Mouse (Mus musculus) lung, embryonic 16.5 days (tissue): ENCODE measurements around the gene Nlrp4f. TPM values are rescaled to one million over a fixed set of nuclear protein-coding genes. Genes with fewer than 3 reads are reported as not detected.

ENCODE experiments used
- ATAC-seq: fragments of 200-750 bp; cut with Nextera tagmentation; 2 replicates; pipeline ENCODE4 v1.8.0; 2017; ENCODE audit warnings: low read depth, mild to moderate bottlenecking, moderate library complexity
- H3K27ac ChIP-seq: fragments of 300-500 bp; sonication (generic); 2 replicates; pipeline ENCODE4 v1.5.1; 2014; ENCODE audit warnings: mild to moderate bottlenecking, control low read depth, low read length
- H3K27me3 ChIP-seq: fragments of 300-500 bp; sonication (generic); 2 replicates; pipeline ENCODE4 v1.6.1; 2014; ENCODE audit warnings: low read depth, low read length, mixed read lengths; ENCODE audit not compliant: control insufficient read depth, insufficient read depth
- H3K36me3 ChIP-seq: fragments of 300-500 bp; sonication (generic); 2 replicates; pipeline ENCODE4 v1.6.1; 2014; ENCODE audit warnings: low read length; ENCODE audit not compliant: control insufficient read depth, insufficient read depth
- H3K4me1 ChIP-seq: fragments of 300-500 bp; sonication (generic); replicated peaks from 2 replicates; pipeline ENCODE4 v1.6.1; 2014; ENCODE audit warnings: low read length, mixed read lengths; ENCODE audit not compliant: control insufficient read depth, insufficient read depth
- H3K4me2 ChIP-seq: fragments of 300-500 bp; sonication (generic); 2 replicates; pipeline ENCODE4 v1.6.1; 2014; ENCODE audit warnings: low read depth, low read length, control low read depth
- H3K4me3 ChIP-seq: fragments of 300-500 bp; sonication (generic); 2 replicates; pipeline ENCODE4 v1.5.1; 2014; ENCODE audit warnings: mild to moderate bottlenecking, low read length, control low read depth
- H3K9ac ChIP-seq: fragments of 300-500 bp; sonication (generic); 2 replicates; pipeline ENCODE4 v1.6.1; 2014; ENCODE audit warnings: low read length, control low read depth
- H3K9me3 ChIP-seq: fragments of 300-500 bp; sonication (generic); 2 replicates; pipeline ENCODE4 v1.6.1; 2016; ENCODE audit warnings: low read length; ENCODE audit not compliant: control insufficient read depth
- WGBS: fragments of 180-500 bp; shearing (Covaris S2); extraction: QIAGEN DNeasy Blood & Tissue Kit; methylation state at CpG from one replicate; pipeline ENCODE4 v1.1.7; 2014; 5-methylcytosine and 5-hydroxymethylcytosine counted together
- polyA plus RNA-seq: library from polyadenylated mRNA; unstranded; fragments of >200 nt; fragmentation: Nextera tagmentation; extraction: Ambion mirVana; gene quantifications from 2 replicates; pipeline ENCODE4 v1.2.1, GENCODE M21; 2015

The Nlrp4f gene
- polyA plus RNA-seq, 1 experiment from 2014 or later: not detected

DNA sequence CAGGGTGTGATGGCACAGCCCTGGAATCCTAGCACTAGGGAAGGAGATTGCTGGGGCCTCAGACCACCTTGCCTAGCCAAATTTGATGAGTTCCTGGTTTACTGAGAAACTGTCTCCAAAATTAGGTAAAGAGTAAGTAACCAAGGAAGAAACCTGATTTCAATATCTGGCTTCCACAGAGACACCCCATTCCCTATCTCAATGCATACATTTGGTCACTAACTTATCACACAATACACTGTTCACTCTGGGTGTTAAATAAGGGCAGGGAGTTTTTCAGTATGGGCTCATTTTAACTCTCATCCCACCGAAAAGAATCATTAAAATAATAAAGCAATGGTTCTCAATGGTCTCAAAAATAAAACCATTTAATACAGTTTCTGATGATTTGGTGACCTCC lies 5.1 kb downstream of the Nlrp4f start:
- Histone ChIP-seq H3K27ac (no peak overlapping the region), H3K27me3 (no peaks in the 10 kb centered on the region), H3K9me3 (no peaks in the 10 kb centered on the region), H3K9ac (no peak overlapping the region), H3K4me2 (no peak overlapping the region), H3K4me3 (no peak overlapping the region), H3K36me3 (no peaks in the 10 kb centered on the region), H3K4me1 (no peaks in the 10 kb centered on the region)
- no peak for ATAC-seq
- 65% methylated on average over 1 of the region's 1 CpGs for WGBS

GRCm38 (mm10) chr13:65176472-65177091 lies 29.2 kb downstream of the Nlrp4f start:
- Histone ChIP-seq H3K4me3 (no peak overlapping the region), H3K4me2 (no peak overlapping the region), H3K4me1 (no peaks in the 10 kb centered on the region), H3K9me3 (no peaks in the 10 kb centered on the region), H3K9ac (no peak overlapping the region), H3K27ac (no peak overlapping the region), H3K27me3 (no peaks in the 10 kb centered on the region), H3K36me3 (no peaks in the 10 kb centered on the region)
- 51% methylated on average over 15 of the region's 15 CpGs for WGBS
- no peak for ATAC-seq

DNA sequence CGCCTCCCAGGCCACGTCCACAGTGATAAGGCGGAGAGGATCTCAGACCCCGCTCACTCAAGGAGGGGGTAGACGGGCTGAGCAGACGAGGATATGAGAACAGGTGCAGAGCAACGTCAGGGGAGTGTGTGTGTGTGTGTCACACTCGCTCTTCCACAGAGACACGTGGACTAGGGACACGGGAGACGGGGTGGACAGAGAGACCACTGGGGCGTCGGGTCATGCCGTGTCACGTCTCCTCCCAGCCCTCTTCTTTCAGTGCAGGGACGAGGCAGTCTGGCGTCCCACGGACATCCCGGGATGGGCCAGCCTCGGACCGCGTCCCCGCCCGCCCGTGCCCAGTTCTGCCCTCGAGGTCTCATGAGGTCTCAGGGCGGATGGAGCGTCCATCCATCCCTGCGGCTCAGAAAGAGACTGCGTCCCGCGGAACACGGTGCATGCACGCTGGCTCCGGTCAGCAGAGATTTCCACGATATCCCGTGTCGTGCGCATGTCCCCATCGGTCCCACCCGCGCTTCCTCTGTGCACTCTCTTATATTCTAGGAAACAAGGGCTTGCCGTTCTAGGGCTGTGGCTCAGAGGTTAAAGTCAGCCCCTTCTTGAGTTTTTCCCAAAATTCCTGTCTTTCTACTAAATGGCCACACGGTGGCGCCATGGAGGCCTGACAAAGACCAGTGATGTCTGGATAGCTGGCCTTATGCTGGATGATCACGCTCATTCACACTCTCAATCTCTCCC lies 29.9 kb downstream of the Nlrp4f start:
- H3K9me3 ChIP-seq: no peaks in the 10 kb centered on the region
- H3K4me2 ChIP-seq: peak overlapping the region; percentile 23; the same call in 1 of the 2 replicates
- H3K4me1 ChIP-seq: no peaks in the 10 kb centered on the region
- no peak overlapping the region for H3K27ac ChIP-seq
- no peaks in the 10 kb centered on the region for H3K27me3 ChIP-seq
- ATAC-seq: peak; percentile 23; the same call in 1 of the 2 replicates
- H3K4me3 ChIP-seq: no peak overlapping the region
- no peak overlapping the region for H3K9ac ChIP-seq
- no peaks in the 10 kb centered on the region for H3K36me3 ChIP-seq
- WGBS: 19% methylated on average over 44 of the region's 46 CpGs

DNA sequence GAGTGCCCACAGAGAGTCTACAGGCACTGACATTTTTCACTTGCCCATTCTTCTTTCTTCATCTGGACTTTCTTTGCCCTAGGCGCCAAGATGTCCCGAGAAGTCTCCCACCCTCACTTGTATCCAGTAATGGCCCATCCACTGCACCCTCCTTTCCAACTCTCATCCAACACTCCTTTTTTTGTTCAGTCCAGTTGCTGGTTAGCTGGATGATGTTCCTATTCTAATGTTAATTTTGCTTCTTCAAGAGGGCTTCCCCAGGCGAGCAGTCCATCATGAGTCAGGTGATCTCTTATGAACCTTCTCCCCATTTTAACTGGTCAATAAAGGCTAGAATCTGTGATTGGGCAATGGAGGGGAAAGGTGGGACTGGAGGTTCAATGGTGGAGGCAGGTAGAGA lies 31.7 kb downstream of the Nlrp4f start:
- Histone ChIP-seq H3K9ac (no peak overlapping the region), H3K4me3 (no peak overlapping the region), H3K4me1 (no peaks in the 10 kb centered on the region), H3K9me3 (no peaks in the 10 kb centered on the region), H3K36me3 (no peaks in the 10 kb centered on the region), H3K27me3 (no peaks in the 10 kb centered on the region), H3K27ac (no peak overlapping the region), H3K4me2 (no peak overlapping the region)
- 80% methylated on average over 3 of the region's 3 CpGs for WGBS
- ATAC-seq: no peak

DNA sequence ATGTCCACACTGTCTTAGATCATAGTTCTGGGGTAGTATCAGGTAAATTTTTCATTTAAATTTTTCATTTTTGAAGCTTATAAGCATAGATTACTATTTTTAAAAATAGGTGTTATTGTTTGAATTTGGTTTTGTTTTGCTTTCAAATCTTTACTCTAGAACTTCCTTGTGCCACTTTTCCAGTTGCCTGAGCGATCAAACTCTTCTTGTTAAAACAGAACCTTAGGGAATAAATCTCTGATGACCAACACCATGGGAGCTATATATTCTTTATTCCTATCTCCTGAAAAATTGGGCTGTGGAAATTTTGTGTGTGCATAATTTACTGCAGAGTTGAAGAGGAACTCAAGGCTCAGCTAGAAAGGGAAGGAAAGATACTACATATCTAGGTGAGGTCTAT lies 55.8 kb downstream of the Nlrp4f start, which contains the start of gene Olfr466:
Gene Olfr466, plus strand, starts transcription at position 301 of the 400 bp plus-strand sequence.
- H3K4me1 ChIP-seq: no peaks in the 10 kb centered on the region
- no peak within 1 kb of the TSS for H3K27ac ChIP-seq
- no peak within 1 kb of the TSS for H3K4me2 ChIP-seq
- no peak for ATAC-seq
- WGBS: 61% methylated on average over 1 of the region's 1 CpGs
- no peaks in the 10 kb centered on the region for H3K9me3 ChIP-seq
- H3K27me3 ChIP-seq: no peaks in the 10 kb centered on the region
- H3K9ac ChIP-seq: no peak within 1 kb of the TSS
- H3K36me3 ChIP-seq: no peaks in the 10 kb centered on the region
- no peak within 1 kb of the TSS for H3K4me3 ChIP-seq

DNA sequence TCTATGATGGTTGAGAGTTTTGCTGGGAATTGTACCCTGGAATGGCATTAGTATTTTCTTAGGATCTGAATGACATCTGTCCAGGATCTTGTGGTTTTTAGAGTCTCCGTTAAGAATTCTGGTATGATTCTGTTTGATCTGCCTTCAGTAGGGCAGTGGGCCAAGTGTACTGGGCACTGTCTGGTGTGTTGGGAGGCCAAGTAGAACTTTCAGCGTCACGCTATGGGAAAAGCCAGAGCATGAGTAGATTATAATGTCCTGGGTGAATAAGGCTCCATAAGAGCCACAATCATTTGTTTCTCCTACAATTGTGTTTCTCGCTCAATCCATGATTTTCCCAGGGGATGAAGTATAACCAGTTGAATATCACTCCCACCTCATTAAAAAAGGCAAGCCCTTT lies 68.0 kb downstream of the Nlrp4f start, which contains the start of gene Olfr465-ps1:
Gene Olfr465-ps1, plus strand, starts transcription at position 301 of the 400 bp plus-strand sequence.
- no peak within 1 kb of the TSS for H3K27ac ChIP-seq
- 76% methylated on average over 4 of the region's 4 CpGs for WGBS
- no peaks in the 10 kb centered on the region for H3K4me1 ChIP-seq
- ATAC-seq: no peak
- H3K27me3 ChIP-seq: no peaks in the 10 kb centered on the region
- no peak within 1 kb of the TSS for H3K4me2 ChIP-seq
- H3K9me3 ChIP-seq: peaks cover 4% of the 10 kb centered on the region; the same call in 1 of the 2 replicates
- H3K9ac ChIP-seq: no peak within 1 kb of the TSS
- H3K4me3 ChIP-seq: no peak within 1 kb of the TSS
- H3K36me3 ChIP-seq: no peaks in the 10 kb centered on the region

Other genes with a start within 250 kb of the Nlrp4f start
- gene Spata31d1c, start 172.9 kb downstream of the Nlrp4f start, polyA plus RNA-seq: not detected in 2 replicates
- gene Prss47, start 153.2 kb downstream of the Nlrp4f start, polyA plus RNA-seq: not detected in 2 replicates
- gene Mfsd14b, start 93.0 kb downstream of the Nlrp4f start, polyA plus RNA-seq: 53.8 and 56.0 TPM in 2 replicates
- gene Olfr465-ps1, start 67.9 kb downstream of the Nlrp4f start, polyA plus RNA-seq: not detected in 2 replicates
- gene Olfr466, start 55.7 kb downstream of the Nlrp4f start, polyA plus RNA-seq: not detected in 2 replicates
- gene Gm10775, start 53.6 kb upstream of the Nlrp4f start, polyA plus RNA-seq: not detected in 2 replicates
- 9.9 and 10.9 TPM in 2 replicates for gene Zfp369, start 72.8 kb upstream of the Nlrp4f start, polyA plus RNA-seq